Mouse (Mus musculus) embryo, embryonic 10 days (tissue): Measurements from ENCODE around the gene Acp2.

Experiments
- DNase-seq: peaks from one replicate; pipeline ENCODE4 v3.0.0-alpha.2; 2015; ENCODE audit warnings: low spot score

Acp2 gene

GRCm38 (mm10) chr2:91256256-91257125 is 53.8 kb downstream of the Acp2 start:
- DNase-seq, result peak; percentile 77

- peak; percentile 74 for DNase-seq
These were observed 54.7 kb downstream of the Acp2 start for GRCm38 (mm10) chr2:91257126-91257980.

- no peak for DNase-seq
These were observed 55.4 kb downstream of the Acp2 start for GRCm38 (mm10) chr2:91258054-91258453.

- no peak for DNase-seq
These were observed 56.1 kb downstream of the Acp2 start for GRCm38 (mm10) chr2:91258830-91259229.

GRCm38 (mm10) chr2:91259493-91259892 is 56.8 kb downstream of the Acp2 start:
- DNase-seq, result no peak
